Mouse (Mus musculus): ENCODE results near the gene Sart3.
A peak's percentile ranks its signal among the peaks of the same experiment; 100 is the strongest.

Sart3 gene

GRCm38 (mm10) chr5:113728011-113728410, 44.3 kb downstream of the Sart3 start:
- Histone ChIP-seq H3K36me3 (ENCODE audit: control insufficient read depth, insufficient read depth, low read length, poor library complexity, severe bottlenecking) (no peaks in the 10 kb centered on the region), H3K27me3 (ENCODE audit: control insufficient read depth, insufficient read depth, low read length, poor library complexity, severe bottlenecking) (no peaks in the 10 kb centered on the region)
- DNase-seq (ENCODE audit: low read depth, low spot score): no peak

- Histone ChIP-seq H3K36me3 (ENCODE audit: control insufficient read depth, insufficient read depth, low read length, poor library complexity, severe bottlenecking) (no peaks in the 10 kb centered on the region), H3K27me3 (ENCODE audit: control insufficient read depth, insufficient read depth, low read length, poor library complexity, severe bottlenecking) (no peaks in the 10 kb centered on the region)
- no peak for DNase-seq (ENCODE audit: low read depth, low spot score)
These were observed 45.1 kb downstream of the Sart3 start for GRCm38 (mm10) chr5:113727238-113727637.

DNA sequence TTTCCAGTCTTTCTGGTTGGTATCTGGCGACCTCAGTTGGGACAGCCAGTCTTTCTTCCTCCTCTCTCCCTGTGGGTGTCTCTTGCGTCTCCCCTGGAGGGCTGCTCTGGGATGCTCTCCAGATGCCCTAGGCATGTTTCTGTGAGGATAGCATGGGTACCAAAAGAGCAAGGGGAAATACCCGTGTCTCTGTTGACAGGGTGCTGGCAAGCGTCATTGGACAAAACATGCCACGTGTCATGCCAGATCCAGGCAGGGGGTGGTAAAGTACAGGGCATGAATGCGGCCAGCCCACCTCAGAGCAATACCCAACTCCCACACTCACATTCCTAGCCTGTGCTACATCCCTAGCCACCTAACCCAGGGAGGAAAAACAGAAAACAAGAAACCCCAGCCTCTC, 45.7 kb downstream of the Sart3 start:
- no peak for DNase-seq (ENCODE audit: low read depth, low spot score)
- no peaks in the 10 kb centered on the region for H3K27me3 ChIP-seq (ENCODE audit: control insufficient read depth, insufficient read depth, low read length, poor library complexity, severe bottlenecking)
- no peaks in the 10 kb centered on the region for H3K36me3 ChIP-seq (ENCODE audit: control insufficient read depth, insufficient read depth, low read length, poor library complexity, severe bottlenecking)

GRCm38 (mm10) chr5:113725417-113725816, 46.9 kb downstream of the Sart3 start:
- DNase-seq (ENCODE audit: low read depth, low spot score): no peak
- Histone ChIP-seq H3K36me3 (ENCODE audit: control insufficient read depth, insufficient read depth, low read length, poor library complexity, severe bottlenecking) (no peaks in the 10 kb centered on the region), H3K27me3 (ENCODE audit: control insufficient read depth, insufficient read depth, low read length, poor library complexity, severe bottlenecking) (no peaks in the 10 kb centered on the region)

GRCm38 (mm10) chr5:113724446-113724845, 47.9 kb downstream of the Sart3 start, which contains the start of gene 1700069L16Rik:
1700069L16Rik (minus strand) TSS chr5:113724772.
- Histone ChIP-seq H3K36me3 (ENCODE audit: control insufficient read depth, insufficient read depth, low read length, poor library complexity, severe bottlenecking) (no peaks in the 10 kb centered on the region), H3K27me3 (ENCODE audit: control insufficient read depth, insufficient read depth, low read length, poor library complexity, severe bottlenecking) (no peaks in the 10 kb centered on the region)
- peak; percentile 82 for DNase-seq (ENCODE audit: low read depth, low spot score)

DNA sequence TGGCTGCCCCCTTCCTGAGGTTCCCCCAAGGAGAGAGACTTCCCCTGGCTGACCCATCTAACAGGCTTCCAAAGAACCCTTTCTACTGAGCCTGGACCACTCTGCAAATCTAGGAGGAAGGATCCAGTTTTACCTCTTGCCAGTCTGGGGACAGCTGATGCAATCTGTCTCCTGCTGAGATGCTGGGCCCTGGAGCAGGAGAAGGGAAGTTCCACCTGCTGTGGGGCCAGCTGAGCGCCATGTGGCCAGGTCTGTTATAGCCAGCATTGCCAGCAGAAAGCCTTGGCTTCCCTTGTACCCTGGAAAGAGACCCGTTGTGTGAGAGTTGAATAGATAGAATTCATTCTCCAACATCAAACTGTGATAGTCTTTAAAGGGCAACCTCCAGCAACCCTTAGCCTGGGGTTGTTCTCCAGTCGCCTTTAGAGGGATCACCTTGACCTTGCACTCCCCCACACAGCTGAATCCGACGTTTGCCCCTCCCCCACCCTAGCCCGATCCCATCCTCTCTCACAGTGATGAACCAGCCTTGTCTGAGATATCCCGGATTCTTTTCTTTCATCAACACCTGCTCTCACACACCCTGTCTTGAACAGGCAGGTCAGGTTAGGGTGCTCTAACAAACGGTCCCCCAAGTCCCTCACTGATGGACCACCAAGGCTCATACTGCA, 48.6 kb downstream of the Sart3 start:
- DNase-seq (ENCODE audit: low read depth, low spot score): no peak
- Histone ChIP-seq H3K27me3 (ENCODE audit: control insufficient read depth, insufficient read depth, low read length, poor library complexity, severe bottlenecking) (no peaks in the 10 kb centered on the region), H3K36me3 (ENCODE audit: control insufficient read depth, insufficient read depth, low read length, poor library complexity, severe bottlenecking) (no peaks in the 10 kb centered on the region)

DNA sequence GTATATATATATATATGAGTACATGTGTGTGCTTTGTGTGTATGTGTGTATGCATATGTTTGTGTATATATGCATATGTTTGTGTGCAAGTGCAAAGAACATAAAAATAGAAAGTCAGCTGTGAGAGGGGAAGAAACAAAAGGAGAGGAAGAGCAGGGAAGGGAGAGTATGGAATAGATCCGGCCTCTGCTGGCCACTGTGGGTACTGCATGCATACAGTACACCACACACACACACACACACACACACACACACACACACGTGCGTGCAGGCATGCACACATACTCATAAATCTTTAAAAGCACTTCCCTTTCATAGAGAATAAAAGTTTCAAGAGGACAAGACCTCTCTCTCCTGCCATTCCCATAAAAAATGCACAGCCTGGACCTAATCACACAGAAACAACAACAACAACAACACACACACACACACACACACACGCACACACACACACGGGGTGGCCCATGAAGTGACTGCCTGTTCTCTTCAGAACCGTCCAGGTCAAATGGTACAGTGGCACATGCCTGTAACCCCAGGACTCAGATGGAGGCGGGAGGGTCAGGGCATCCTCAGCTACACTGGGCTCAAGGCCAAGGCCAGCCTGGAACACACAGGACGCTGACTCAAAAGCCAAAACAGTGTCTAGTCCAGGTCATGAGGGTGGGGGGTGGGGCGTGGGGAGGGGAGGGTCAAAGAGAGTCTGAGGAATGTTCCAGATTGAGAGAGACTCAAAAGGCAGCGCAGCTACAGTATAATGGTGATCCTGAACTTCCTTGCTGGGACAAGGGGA, 49.9 kb downstream of the Sart3 start:
- DNase-seq (ENCODE audit: low read depth, low spot score): no peak
- Histone ChIP-seq H3K36me3 (ENCODE audit: control insufficient read depth, insufficient read depth, low read length, poor library complexity, severe bottlenecking) (no peaks in the 10 kb centered on the region), H3K27me3 (ENCODE audit: control insufficient read depth, insufficient read depth, low read length, poor library complexity, severe bottlenecking) (no peaks in the 10 kb centered on the region)

GRCm38 (mm10) chr5:113719221-113719661, 53.1 kb downstream of the Sart3 start:
- no peaks in the 10 kb centered on the region for H3K27me3 ChIP-seq (ENCODE audit: control insufficient read depth, insufficient read depth, low read length, poor library complexity, severe bottlenecking)
- H3K36me3 ChIP-seq (ENCODE audit: control insufficient read depth, insufficient read depth, low read length, poor library complexity, severe bottlenecking): no peaks in the 10 kb centered on the region
- DNase-seq (ENCODE audit: low read depth, low spot score): no peak

DNA sequence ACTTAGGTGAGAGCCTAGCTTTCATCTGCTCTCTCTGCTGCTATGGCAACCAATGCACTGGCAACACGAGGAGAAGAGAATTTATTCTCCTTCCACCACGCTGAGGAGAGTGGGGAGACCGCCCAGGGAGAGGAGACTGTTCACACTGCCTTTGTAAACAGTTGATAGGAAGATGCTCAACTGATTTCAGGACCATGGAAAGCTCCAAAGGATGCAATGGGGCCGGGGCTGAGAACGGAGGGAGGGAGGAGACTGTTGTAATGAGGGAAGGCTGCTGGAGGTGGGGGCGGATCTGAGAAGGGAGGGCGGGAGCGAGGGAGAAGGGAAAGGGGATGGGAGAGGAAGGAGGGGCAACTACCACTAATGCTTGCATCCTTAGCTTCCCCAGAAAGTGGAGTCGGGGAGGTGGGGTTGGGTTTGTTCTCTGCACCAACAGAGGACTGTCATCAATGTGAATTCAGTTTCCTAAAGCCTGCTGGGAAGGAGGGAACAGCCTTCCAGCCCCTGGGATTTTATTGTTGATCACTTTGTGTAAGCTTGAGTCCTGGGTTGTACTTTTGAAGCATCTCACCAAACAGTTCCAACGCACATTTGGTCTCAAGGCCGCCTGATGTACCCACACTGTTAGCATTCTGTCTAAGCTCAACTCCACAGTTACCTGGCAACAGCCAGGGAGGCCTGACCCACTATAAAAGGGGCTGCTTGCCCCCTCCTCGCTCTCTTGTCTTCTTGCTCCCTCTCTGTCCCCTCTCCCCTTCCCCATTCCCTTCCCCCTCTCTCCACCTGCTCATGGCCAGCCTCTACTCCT, 55.5 kb downstream of the Sart3 start:
- Histone ChIP-seq H3K36me3 (ENCODE audit: control insufficient read depth, insufficient read depth, low read length, poor library complexity, severe bottlenecking) (no peaks in the 10 kb centered on the region), H3K27me3 (ENCODE audit: control insufficient read depth, insufficient read depth, low read length, poor library complexity, severe bottlenecking) (no peaks in the 10 kb centered on the region)
- DNase-seq (ENCODE audit: low read depth, low spot score): no peak

DNA sequence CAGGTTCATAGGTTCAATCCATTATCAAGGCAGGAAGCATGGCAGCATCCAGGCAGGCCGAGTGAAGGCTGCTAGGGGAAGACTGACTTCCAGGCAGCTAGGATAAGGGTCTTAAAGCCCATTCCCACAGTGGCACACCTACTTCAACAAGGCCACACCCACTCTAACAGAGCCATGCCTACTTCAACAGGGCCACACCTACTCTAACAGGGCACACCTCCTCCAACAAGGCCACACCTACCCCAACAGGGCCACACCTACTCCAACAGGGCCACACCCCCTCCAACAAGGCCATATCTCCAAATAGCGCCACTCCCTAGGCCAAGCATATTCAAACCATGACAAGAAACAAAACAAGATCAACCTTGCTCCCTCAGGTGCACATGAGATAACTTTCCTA, 59.4 kb downstream of the Sart3 start:
- no peaks in the 10 kb centered on the region for H3K36me3 ChIP-seq (ENCODE audit: control insufficient read depth, insufficient read depth, low read length, poor library complexity, severe bottlenecking)
- DNase-seq (ENCODE audit: low read depth, low spot score): no peak
- H3K27me3 ChIP-seq (ENCODE audit: control insufficient read depth, insufficient read depth, low read length, poor library complexity, severe bottlenecking): no peaks in the 10 kb centered on the region

- Histone ChIP-seq H3K27me3 (ENCODE audit: control insufficient read depth, insufficient read depth, low read length, poor library complexity, severe bottlenecking) (no peaks in the 10 kb centered on the region), H3K36me3 (ENCODE audit: control insufficient read depth, insufficient read depth, low read length, poor library complexity, severe bottlenecking) (no peaks in the 10 kb centered on the region)
- no peak for DNase-seq (ENCODE audit: low read depth, low spot score)
These were observed 68.3 kb downstream of the Sart3 start for GRCm38 (mm10) chr5:113703803-113704585.

- no peaks in the 10 kb centered on the region for H3K27me3 ChIP-seq (ENCODE audit: control insufficient read depth, insufficient read depth, low read length, poor library complexity, severe bottlenecking)
- no peak for DNase-seq (ENCODE audit: low read depth, low spot score)
These were observed 71.8 kb downstream of the Sart3 start for GRCm38 (mm10) chr5:113700388-113701023.

GRCm38 (mm10) chr5:113694415-113694814, 77.9 kb downstream of the Sart3 start:
- no peaks in the 10 kb centered on the region for H3K36me3 ChIP-seq (ENCODE audit: control insufficient read depth, insufficient read depth, low read length, poor library complexity, severe bottlenecking)
- no peaks in the 10 kb centered on the region for H3K27me3 ChIP-seq (ENCODE audit: control insufficient read depth, insufficient read depth, low read length, poor library complexity, severe bottlenecking)
- DNase-seq (ENCODE audit: low read depth, low spot score): no peak

More at GRCm38 (mm10) chr5:113700388-113701023, 71.8 kb downstream of the Sart3 start:
- H3K36me3 ChIP-seq (ENCODE audit: control insufficient read depth, insufficient read depth, low read length, poor library complexity, severe bottlenecking): no peaks in the 10 kb centered on the region

GRCm38 (mm10) chr5:113694000-113694399, 78.3 kb downstream of the Sart3 start:
- no peaks in the 10 kb centered on the region for H3K27me3 ChIP-seq (ENCODE audit: control insufficient read depth, insufficient read depth, low read length, poor library complexity, severe bottlenecking)
- no peaks in the 10 kb centered on the region for H3K36me3 ChIP-seq (ENCODE audit: control insufficient read depth, insufficient read depth, low read length, poor library complexity, severe bottlenecking)
- no peak for DNase-seq (ENCODE audit: low read depth, low spot score)
